Mouse (Mus musculus): Measurements from ENCODE around the gene Ppp4c. TPM values are rescaled to one million over a fixed set of nuclear protein-coding genes. Genes with fewer than 3 reads are reported as not detected.
A peak's percentile ranks its signal among the peaks of the same experiment; 100 is the strongest.

The Ppp4c gene
- polyA plus RNA-seq, 1 experiment: 77.7 TPM

DNA sequence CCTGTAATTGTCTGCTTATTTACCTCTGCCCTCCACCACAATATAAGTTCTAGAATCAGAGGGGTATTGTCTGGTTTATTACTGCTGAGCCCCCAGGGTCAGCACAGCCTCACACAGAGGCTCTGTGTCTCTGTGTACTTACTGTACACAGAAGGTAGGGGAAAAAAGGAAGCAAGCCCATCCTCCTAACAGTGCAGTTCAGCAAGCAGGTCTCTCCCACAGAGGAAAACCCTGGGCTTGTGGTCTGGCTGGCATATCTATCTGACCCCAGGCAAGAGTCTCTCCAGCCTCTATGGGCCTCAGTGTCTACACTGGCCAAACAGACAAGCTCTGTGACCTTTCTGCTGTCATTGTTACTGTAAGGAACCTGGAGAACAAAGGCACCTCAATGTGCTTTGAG, 11.5 kb upstream of the Ppp4c start:
- no peaks in the 10 kb centered on the region; the same call in 1 of the 2 replicates for H3K4me1 ChIP-seq (ENCODE audit: control insufficient read depth, insufficient read depth, low read length)
- H3K27ac ChIP-seq (ENCODE audit: insufficient read depth, low read length): no peak overlapping the region
- TF ChIP-seq POLR2A (IDR thresholded peaks at IDR 0.05; ENCODE audit: extremely low read depth, insufficient read depth, low read length) (no peak), CTCF (IDR thresholded peaks at IDR 0.05; ENCODE audit: extremely low read depth, insufficient read depth, low read length) (no peak)
- no peak overlapping the region for H3K4me3 ChIP-seq (ENCODE audit: insufficient read depth, low read length)

DNA sequence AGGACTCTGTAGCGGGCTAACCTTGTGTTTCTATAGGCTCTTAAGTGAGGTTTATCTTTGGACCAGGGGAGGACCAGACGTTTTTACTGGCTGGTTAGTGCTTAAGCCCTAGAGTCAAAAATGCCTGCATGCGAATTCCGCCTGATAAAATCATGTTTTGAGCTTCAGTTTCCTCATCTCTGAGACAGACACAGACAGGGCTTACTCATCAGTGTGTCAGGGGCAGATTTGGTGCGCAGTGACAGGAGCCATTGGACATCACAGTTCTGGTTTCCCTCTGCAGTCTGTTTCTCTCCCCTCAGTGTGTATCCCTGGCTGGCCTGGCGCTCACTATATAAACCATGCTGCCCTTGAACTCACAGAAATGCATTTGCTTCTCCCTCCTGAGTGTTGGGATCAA, 10.9 kb upstream of the Ppp4c start:
- no peak overlapping the region for H3K27ac ChIP-seq (ENCODE audit: insufficient read depth, low read length)
- no peak for TF ChIP-seq CTCF (IDR thresholded peaks at IDR 0.05; ENCODE audit: extremely low read depth, insufficient read depth, low read length)
- TF ChIP-seq POLR2A (IDR thresholded peaks at IDR 0.05; ENCODE audit: extremely low read depth, insufficient read depth, low read length): no peak
- no peak overlapping the region for H3K4me3 ChIP-seq (ENCODE audit: insufficient read depth, low read length)
- H3K4me1 ChIP-seq (ENCODE audit: control insufficient read depth, insufficient read depth, low read length): no peaks in the 10 kb centered on the region; the same call in 1 of the 2 replicates

DNA sequence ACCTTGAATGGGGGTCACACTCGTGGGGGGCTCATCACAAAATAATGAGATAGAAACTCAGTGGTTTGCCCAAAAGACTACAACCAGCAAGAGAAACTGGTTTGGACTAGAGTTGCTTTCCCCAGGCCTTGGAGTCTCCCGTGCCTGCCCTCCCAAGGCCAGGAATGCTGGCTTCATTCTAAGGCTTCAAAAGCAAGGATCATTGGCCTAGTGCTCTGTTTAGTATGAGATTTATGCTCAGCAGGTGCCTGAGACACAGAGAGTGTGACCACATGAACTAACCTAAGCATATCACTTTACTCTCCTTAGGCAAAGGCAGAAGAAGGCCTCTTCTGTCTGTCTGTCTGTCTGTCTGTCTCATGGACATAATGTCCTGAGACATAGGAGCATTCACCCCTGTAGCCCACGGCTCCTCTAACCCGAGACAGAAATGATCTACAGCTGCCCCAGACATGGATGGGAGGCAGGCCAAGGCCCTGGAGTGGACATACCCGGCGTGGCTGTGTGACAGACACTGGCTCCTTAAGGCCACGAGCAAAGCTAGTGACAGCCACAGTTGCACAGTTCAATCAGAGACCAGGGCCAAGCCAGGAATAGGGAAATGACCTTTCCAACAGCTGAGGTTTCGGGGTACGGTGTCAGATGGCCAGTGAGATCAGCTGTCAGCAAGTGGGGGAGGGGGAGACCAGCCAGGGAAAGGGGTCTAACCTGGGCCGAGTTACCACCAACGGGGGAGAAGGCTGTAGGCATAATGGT, 10.0 kb upstream of the Ppp4c start:
- H3K27ac ChIP-seq (ENCODE audit: insufficient read depth, low read length): no peak overlapping the region
- TF ChIP-seq POLR2A (IDR thresholded peaks at IDR 0.05; ENCODE audit: extremely low read depth, insufficient read depth, low read length) (no peak), CTCF (IDR thresholded peaks at IDR 0.05; ENCODE audit: extremely low read depth, insufficient read depth, low read length) (no peak)
- H3K4me1 ChIP-seq (ENCODE audit: control insufficient read depth, insufficient read depth, low read length): no peaks in the 10 kb centered on the region; the same call in 1 of the 2 replicates
- no peak overlapping the region for H3K4me3 ChIP-seq (ENCODE audit: insufficient read depth, low read length)

DNA sequence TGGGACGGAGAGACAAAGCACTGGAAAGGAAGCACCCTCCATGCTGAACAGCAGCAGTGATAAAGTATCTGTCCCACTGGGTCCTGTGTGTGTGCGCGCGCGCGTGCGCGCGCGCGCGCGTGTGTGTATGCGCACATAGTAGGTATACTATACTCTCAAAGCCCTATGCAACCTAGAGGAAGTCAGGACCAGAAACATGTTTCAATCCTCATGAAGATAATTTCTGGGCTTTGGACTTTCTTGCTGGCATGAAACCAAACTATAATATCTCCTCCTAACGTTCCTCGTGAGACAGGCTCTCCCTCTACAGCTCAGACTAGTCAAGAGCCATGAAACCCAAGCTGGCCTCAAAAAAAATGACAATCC, 8.7 kb upstream of the Ppp4c start:
- Histone ChIP-seq H3K27ac (ENCODE audit: insufficient read depth, low read length) (peak overlapping the region; percentile 92; the same call in 1 of the 2 replicates), H3K4me3 (ENCODE audit: insufficient read depth, low read length) (no peak overlapping the region), H3K4me1 (ENCODE audit: control insufficient read depth, insufficient read depth, low read length) (no peaks in the 10 kb centered on the region; the same call in 1 of the 2 replicates)
- no peak for TF ChIP-seq POLR2A (IDR thresholded peaks at IDR 0.05; ENCODE audit: extremely low read depth, insufficient read depth, low read length)

DNA sequence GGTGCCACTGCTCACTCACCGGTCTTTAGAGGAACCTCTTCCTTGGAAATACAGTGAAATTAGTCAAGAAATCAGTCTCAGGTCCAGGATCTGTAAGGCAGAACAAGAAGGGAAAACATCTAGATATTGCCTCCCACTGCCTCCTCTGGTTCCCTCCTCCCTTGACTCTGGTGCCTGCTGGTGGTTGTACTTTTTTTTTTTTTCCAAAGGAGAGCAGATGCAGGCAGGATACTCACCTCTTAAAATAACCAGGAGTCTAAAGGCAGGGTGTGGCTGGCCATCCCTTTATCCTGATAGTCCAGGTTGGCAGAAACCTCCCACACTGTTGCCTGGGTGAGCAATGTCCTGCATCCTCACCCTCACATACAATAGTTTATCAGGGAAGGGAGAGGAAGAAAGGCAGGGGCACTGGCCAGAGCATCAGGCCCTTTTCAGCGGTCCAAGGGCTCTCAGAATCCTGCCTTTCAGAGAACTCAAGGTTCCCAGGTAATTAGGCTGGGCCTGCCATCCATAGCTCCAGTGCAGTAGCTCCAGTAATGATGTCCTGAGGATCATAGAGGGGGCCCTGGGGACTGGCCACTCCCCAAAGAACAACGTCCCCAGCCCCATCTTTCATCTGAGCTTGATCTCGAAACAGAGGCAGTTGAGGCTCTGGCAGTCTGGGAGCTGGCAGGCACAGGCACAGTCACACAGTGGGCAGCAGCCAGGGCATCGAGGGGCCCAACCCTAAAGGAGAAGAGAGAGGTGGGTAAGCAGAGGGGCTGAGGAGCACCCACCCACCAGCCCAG, 8.2 kb upstream of the Ppp4c start:
- TF ChIP-seq POLR2A (IDR thresholded peaks at IDR 0.05; ENCODE audit: extremely low read depth, insufficient read depth, low read length) (peak; percentile 41; the same call in 1 of the 2 replicates), CTCF (IDR thresholded peaks at IDR 0.05; ENCODE audit: extremely low read depth, insufficient read depth, low read length) (no peak)
- peak overlapping the region; percentile 92 for H3K27ac ChIP-seq (ENCODE audit: insufficient read depth, low read length)
- peak overlapping the region; percentile 90 for H3K4me3 ChIP-seq (ENCODE audit: insufficient read depth, low read length)
- H3K4me1 ChIP-seq (ENCODE audit: control insufficient read depth, insufficient read depth, low read length): no peaks in the 10 kb centered on the region; the same call in 1 of the 2 replicates

DNA sequence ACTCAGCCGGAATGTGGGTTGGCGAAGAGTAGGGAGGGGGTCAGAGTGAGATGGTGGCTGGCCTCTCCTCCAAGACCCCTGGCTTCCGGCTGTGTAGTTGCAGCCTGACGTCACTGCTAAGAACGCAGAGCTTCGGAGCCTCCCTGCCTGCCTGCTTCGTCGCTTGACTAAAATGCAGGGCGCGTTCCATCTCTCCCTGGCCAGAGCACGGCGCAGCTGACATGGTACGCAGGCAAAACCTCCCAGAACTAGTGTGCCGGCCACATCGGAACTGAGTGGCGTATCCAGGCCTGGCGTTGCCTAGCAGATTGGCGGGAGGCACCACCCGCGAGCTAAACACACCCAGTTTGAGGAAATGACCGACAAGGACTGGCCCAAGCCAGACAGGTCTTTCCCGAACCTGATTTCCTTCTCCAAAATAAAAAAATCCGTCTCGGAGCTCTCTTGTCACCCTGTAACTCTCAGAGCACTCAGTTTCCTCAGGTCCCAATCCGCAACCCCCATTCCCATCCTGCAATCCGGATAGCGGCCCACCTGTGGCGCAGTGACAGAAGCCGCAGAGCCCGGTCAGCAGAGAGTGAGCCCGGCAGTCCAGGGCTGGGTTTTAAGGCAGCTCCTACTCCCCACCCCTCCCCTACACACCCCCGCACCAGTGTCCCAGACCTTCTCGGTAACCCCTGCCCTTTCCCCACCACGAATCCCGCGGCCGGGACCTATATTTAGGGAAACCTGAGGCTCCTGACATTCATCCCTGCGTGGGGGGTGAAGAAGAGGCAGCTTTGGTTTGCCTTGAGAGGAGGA, 7.4 kb upstream of the Ppp4c start:
- Histone ChIP-seq H3K4me1 (ENCODE audit: control insufficient read depth, insufficient read depth, low read length) (no peaks in the 10 kb centered on the region; the same call in 1 of the 2 replicates), H3K27ac (ENCODE audit: insufficient read depth, low read length) (peak overlapping the region; percentile 92), H3K4me3 (ENCODE audit: insufficient read depth, low read length) (peak overlapping the region; percentile 90)
- peak; percentile 32; the same call in 1 of the 2 replicates for TF ChIP-seq CTCF (IDR thresholded peaks at IDR 0.05; ENCODE audit: extremely low read depth, insufficient read depth, low read length)
- peak; percentile 93 for TF ChIP-seq POLR2A (IDR thresholded peaks at IDR 0.05; ENCODE audit: extremely low read depth, insufficient read depth, low read length)

DNA sequence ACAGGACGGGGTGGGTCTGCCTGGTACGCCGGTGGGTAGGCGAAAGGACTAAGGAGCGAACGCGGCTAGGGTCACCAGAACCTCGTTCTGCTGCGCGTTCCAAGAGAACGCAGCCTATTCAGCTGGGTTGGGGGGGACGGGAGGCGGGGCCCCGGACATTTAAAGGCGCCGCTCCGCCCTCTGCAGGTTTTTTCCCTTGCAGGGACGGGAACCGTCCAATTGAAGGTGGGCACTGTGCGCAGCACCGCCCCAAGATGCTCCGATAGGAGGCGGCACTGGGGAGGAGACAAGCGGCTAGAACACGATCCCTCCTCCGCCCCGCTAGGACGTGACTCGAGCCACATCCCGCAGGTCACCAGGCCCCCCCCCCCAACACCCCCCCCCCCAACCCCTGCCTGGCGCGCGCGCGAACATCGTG, 6.8 kb upstream of the Ppp4c start:
- Histone ChIP-seq H3K27ac (ENCODE audit: insufficient read depth, low read length) (peak overlapping the region; percentile 99), H3K4me3 (ENCODE audit: insufficient read depth, low read length) (peak overlapping the region; percentile 90), H3K4me1 (ENCODE audit: control insufficient read depth, insufficient read depth, low read length) (no peaks in the 10 kb centered on the region; the same call in 1 of the 2 replicates)
- TF ChIP-seq POLR2A (IDR thresholded peaks at IDR 0.05; ENCODE audit: extremely low read depth, insufficient read depth, low read length) (peak; percentile 99), CTCF (IDR thresholded peaks at IDR 0.05; ENCODE audit: extremely low read depth, insufficient read depth, low read length) (0 out of 2 replicates have a peak, but pooled peaks have one; percentile 0)

DNA sequence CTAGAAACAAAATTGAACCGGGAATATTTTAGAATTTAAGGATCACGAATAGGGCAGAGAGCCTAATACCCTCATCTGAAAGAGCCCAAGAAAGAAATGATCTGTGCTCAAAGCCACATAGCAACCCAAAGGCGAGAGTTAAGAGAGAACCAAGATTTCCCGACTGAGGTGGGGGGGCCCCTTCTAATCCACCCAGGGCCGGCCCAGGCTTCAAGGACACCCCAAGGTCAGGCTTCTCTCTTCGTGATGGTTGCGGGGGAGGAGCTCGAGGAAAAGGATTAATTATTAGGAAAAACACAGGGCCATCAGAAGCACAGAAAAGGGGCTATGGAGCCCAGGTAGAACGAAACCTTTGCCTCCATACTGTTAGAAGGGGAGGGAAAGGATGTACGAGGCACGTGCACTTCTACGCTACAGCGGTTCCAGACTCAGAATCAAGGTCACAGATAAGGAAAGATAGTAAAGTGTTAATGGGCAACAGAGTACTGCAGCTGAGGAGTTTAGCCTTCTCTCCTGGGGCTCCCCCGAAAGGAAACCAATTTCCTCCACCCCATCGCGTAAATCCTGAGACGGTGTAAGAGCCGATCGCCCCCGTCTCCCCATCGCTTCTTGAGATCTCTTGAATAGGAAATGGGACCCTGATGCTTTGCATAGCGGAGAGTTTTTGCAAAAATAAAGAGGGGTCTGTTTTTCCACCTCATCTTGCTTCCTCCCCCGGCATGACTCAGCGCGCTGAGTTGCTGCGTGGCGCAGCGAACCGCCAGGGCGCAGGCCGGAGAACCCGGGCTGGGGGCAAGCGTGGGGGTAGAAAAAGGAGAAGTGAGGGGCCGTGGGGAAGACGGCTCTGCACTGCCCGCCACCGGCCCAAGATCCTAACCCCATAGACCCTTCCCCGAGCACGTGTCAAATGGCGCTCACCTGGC, 6.1 kb upstream of the Ppp4c start:
- Histone ChIP-seq H3K4me1 (ENCODE audit: control insufficient read depth, insufficient read depth, low read length) (no peaks in the 10 kb centered on the region; the same call in 1 of the 2 replicates), H3K4me3 (ENCODE audit: insufficient read depth, low read length) (peak overlapping the region; percentile 90), H3K27ac (ENCODE audit: insufficient read depth, low read length) (peak overlapping the region; percentile 99)
- TF ChIP-seq CTCF (IDR thresholded peaks at IDR 0.05; ENCODE audit: extremely low read depth, insufficient read depth, low read length) (no peak), POLR2A (IDR thresholded peaks at IDR 0.05; ENCODE audit: extremely low read depth, insufficient read depth, low read length) (peak; percentile 28; the same call in 1 of the 2 replicates)
